Mouse (Mus musculus): ENCODE measurements around the gene Nck2. TPM values are rescaled to one million over a fixed set of nuclear protein-coding genes. Genes with fewer than 3 reads are reported as not detected.

The Nck2 gene
- polyA plus RNA-seq, 1 experiment from 2014 or later = 32.3 TPM

- Histone ChIP-seq H3K27me3 (ENCODE audit: control insufficient read depth, insufficient read depth, low read depth, low read length) (no peaks in the 10 kb centered on the region), H3K4me2 (ENCODE audit: low read length) (no peak overlapping the region), H3K36me3 (ENCODE audit: control insufficient read depth, insufficient read depth, low read length) (no peaks in the 10 kb centered on the region), H3K4me3 (ENCODE audit: low read depth, low read length) (no peak overlapping the region), H3K9ac (ENCODE audit: low read depth, low read length) (no peak overlapping the region), H3K4me1 (ENCODE audit: control insufficient read depth, insufficient read depth, low read length) (peaks cover 13% of the 10 kb centered on the region), H3K27ac (ENCODE audit: low read length) (no peak overlapping the region), H3K9me3 (replicated peaks; ENCODE audit: control insufficient read depth, low read length, poor library complexity, severe bottlenecking) (no peaks in the 10 kb centered on the region)
- 82% methylated on average over 4 of the region's 4 CpGs for WGBS
- no peak for ATAC-seq
Measured at GRCm38 (mm10) chr1:43471180-43472045, 27.0 kb downstream of the Nck2 start.

- Histone ChIP-seq H3K27me3 (ENCODE audit: control insufficient read depth, insufficient read depth, low read depth, low read length) (no peaks in the 10 kb centered on the region), H3K9ac (ENCODE audit: low read depth, low read length) (no peak overlapping the region), H3K4me1 (ENCODE audit: control insufficient read depth, insufficient read depth, low read length) (peaks cover 13% of the 10 kb centered on the region), H3K36me3 (ENCODE audit: control insufficient read depth, insufficient read depth, low read length) (no peaks in the 10 kb centered on the region), H3K4me2 (ENCODE audit: low read length) (no peak overlapping the region), H3K4me3 (ENCODE audit: low read depth, low read length) (no peak overlapping the region), H3K9me3 (replicated peaks; ENCODE audit: control insufficient read depth, low read length, poor library complexity, severe bottlenecking) (no peaks in the 10 kb centered on the region), H3K27ac (ENCODE audit: low read length) (no peak overlapping the region)
- no peak for ATAC-seq
- 88% methylated on average over 8 of the region's 8 CpGs for WGBS
Measured at GRCm38 (mm10) chr1:43472046-43472649, 27.8 kb downstream of the Nck2 start.

- no peak overlapping the region for H3K4me2 ChIP-seq (ENCODE audit: low read length)
- no peak overlapping the region for H3K27ac ChIP-seq (ENCODE audit: low read length)
- no peaks in the 10 kb centered on the region for H3K27me3 ChIP-seq (ENCODE audit: control insufficient read depth, insufficient read depth, low read depth, low read length)
- H3K36me3 ChIP-seq (ENCODE audit: control insufficient read depth, insufficient read depth, low read length) = no peaks in the 10 kb centered on the region
- H3K9me3 ChIP-seq (replicated peaks; ENCODE audit: control insufficient read depth, low read length, poor library complexity, severe bottlenecking) = no peaks in the 10 kb centered on the region
- H3K9ac ChIP-seq (ENCODE audit: low read depth, low read length) = no peak overlapping the region
- WGBS = 91% methylated on average over 5 of the region's 5 CpGs
- peak; percentile 21; the same call in 1 of the 2 replicates for ATAC-seq
- peaks cover 10% of the 10 kb centered on the region for H3K4me1 ChIP-seq (ENCODE audit: control insufficient read depth, insufficient read depth, low read length)
- H3K4me3 ChIP-seq (ENCODE audit: low read depth, low read length) = no peak overlapping the region
Measured at GRCm38 (mm10) chr1:43473734-43474534, 29.6 kb downstream of the Nck2 start.

GRCm38 (mm10) chr1:43474535-43475409 lies 30.4 kb downstream of the Nck2 start:
- 76% methylated on average over 6 of the region's 6 CpGs for WGBS
- peak; percentile 9; the same call in 1 of the 2 replicates for ATAC-seq
- H3K4me1 ChIP-seq (ENCODE audit: control insufficient read depth, insufficient read depth, low read length) = peaks cover 10% of the 10 kb centered on the region
- H3K27ac ChIP-seq (ENCODE audit: low read length) = no peak overlapping the region
- no peaks in the 10 kb centered on the region for H3K9me3 ChIP-seq (replicated peaks; ENCODE audit: control insufficient read depth, low read length, poor library complexity, severe bottlenecking)
- no peak overlapping the region for H3K4me2 ChIP-seq (ENCODE audit: low read length)
- H3K27me3 ChIP-seq (ENCODE audit: control insufficient read depth, insufficient read depth, low read depth, low read length) = no peaks in the 10 kb centered on the region
- H3K36me3 ChIP-seq (ENCODE audit: control insufficient read depth, insufficient read depth, low read length) = no peaks in the 10 kb centered on the region
- no peak overlapping the region for H3K4me3 ChIP-seq (ENCODE audit: low read depth, low read length)
- no peak overlapping the region for H3K9ac ChIP-seq (ENCODE audit: low read depth, low read length)

GRCm38 (mm10) chr1:43477954-43478353 lies 33.6 kb downstream of the Nck2 start:
- Histone ChIP-seq H3K36me3 (ENCODE audit: control insufficient read depth, insufficient read depth, low read length) (no peaks in the 10 kb centered on the region), H3K4me3 (ENCODE audit: low read depth, low read length) (no peak overlapping the region), H3K9ac (ENCODE audit: low read depth, low read length) (no peak overlapping the region), H3K27ac (ENCODE audit: low read length) (no peak overlapping the region), H3K4me1 (ENCODE audit: control insufficient read depth, insufficient read depth, low read length) (peaks cover 10% of the 10 kb centered on the region), H3K27me3 (ENCODE audit: control insufficient read depth, insufficient read depth, low read depth, low read length) (no peaks in the 10 kb centered on the region), H3K4me2 (ENCODE audit: low read length) (no peak overlapping the region), H3K9me3 (replicated peaks; ENCODE audit: control insufficient read depth, low read length, poor library complexity, severe bottlenecking) (no peaks in the 10 kb centered on the region)
- 99% methylated on average over 3 of the region's 3 CpGs for WGBS
- no peak for ATAC-seq

- H3K4me3 ChIP-seq (ENCODE audit: low read depth, low read length) = no peak overlapping the region
- H3K27ac ChIP-seq (ENCODE audit: low read length) = no peak overlapping the region
- no peak overlapping the region for H3K4me2 ChIP-seq (ENCODE audit: low read length)
- 74% methylated on average over 9 of the region's 9 CpGs for WGBS
- H3K9me3 ChIP-seq (replicated peaks; ENCODE audit: control insufficient read depth, low read length, poor library complexity, severe bottlenecking) = no peaks in the 10 kb centered on the region
- H3K27me3 ChIP-seq (ENCODE audit: control insufficient read depth, insufficient read depth, low read depth, low read length) = no peaks in the 10 kb centered on the region
- ATAC-seq = no peak
- H3K9ac ChIP-seq (ENCODE audit: low read depth, low read length) = no peak overlapping the region
- H3K4me1 ChIP-seq (ENCODE audit: control insufficient read depth, insufficient read depth, low read length) = peaks cover 9% of the 10 kb centered on the region
- H3K36me3 ChIP-seq (ENCODE audit: control insufficient read depth, insufficient read depth, low read length) = no peaks in the 10 kb centered on the region
Measured at GRCm38 (mm10) chr1:43485204-43485603, 40.8 kb downstream of the Nck2 start.

- Histone ChIP-seq H3K9me3 (replicated peaks; ENCODE audit: control insufficient read depth, low read length, poor library complexity, severe bottlenecking) (no peaks in the 10 kb centered on the region), H3K27me3 (ENCODE audit: control insufficient read depth, insufficient read depth, low read depth, low read length) (no peaks in the 10 kb centered on the region), H3K4me1 (ENCODE audit: control insufficient read depth, insufficient read depth, low read length) (peaks cover 9% of the 10 kb centered on the region), H3K4me3 (ENCODE audit: low read depth, low read length) (no peak overlapping the region), H3K4me2 (ENCODE audit: low read length) (no peak overlapping the region), H3K36me3 (ENCODE audit: control insufficient read depth, insufficient read depth, low read length) (no peaks in the 10 kb centered on the region), H3K9ac (ENCODE audit: low read depth, low read length) (no peak overlapping the region), H3K27ac (ENCODE audit: low read length) (no peak overlapping the region)
- no peak for ATAC-seq
- 86% methylated on average over 3 of the region's 3 CpGs for WGBS
Measured at GRCm38 (mm10) chr1:43486500-43486899, 42.1 kb downstream of the Nck2 start.

- Histone ChIP-seq H3K9me3 (replicated peaks; ENCODE audit: control insufficient read depth, low read length, poor library complexity, severe bottlenecking) (no peaks in the 10 kb centered on the region), H3K27me3 (ENCODE audit: control insufficient read depth, insufficient read depth, low read depth, low read length) (no peaks in the 10 kb centered on the region), H3K9ac (ENCODE audit: low read depth, low read length) (no peak overlapping the region), H3K4me3 (ENCODE audit: low read depth, low read length) (no peak overlapping the region), H3K4me2 (ENCODE audit: low read length) (no peak overlapping the region), H3K36me3 (ENCODE audit: control insufficient read depth, insufficient read depth, low read length) (no peaks in the 10 kb centered on the region), H3K4me1 (ENCODE audit: control insufficient read depth, insufficient read depth, low read length) (peaks cover 9% of the 10 kb centered on the region), H3K27ac (ENCODE audit: low read length) (no peak overlapping the region)
- 57% methylated on average over 3 of the region's 3 CpGs for WGBS
- no peak for ATAC-seq
Measured at GRCm38 (mm10) chr1:43486956-43487722, 42.8 kb downstream of the Nck2 start.
